Mouse (Mus musculus): ENCODE results near the gene Hcst. TPM values are rescaled to one million over a fixed set of nuclear protein-coding genes. Genes with fewer than 3 reads are reported as not detected.

Hcst gene
- 589 TPM for polyA plus RNA-seq (2017; shearing (Covaris generic))

DNA sequence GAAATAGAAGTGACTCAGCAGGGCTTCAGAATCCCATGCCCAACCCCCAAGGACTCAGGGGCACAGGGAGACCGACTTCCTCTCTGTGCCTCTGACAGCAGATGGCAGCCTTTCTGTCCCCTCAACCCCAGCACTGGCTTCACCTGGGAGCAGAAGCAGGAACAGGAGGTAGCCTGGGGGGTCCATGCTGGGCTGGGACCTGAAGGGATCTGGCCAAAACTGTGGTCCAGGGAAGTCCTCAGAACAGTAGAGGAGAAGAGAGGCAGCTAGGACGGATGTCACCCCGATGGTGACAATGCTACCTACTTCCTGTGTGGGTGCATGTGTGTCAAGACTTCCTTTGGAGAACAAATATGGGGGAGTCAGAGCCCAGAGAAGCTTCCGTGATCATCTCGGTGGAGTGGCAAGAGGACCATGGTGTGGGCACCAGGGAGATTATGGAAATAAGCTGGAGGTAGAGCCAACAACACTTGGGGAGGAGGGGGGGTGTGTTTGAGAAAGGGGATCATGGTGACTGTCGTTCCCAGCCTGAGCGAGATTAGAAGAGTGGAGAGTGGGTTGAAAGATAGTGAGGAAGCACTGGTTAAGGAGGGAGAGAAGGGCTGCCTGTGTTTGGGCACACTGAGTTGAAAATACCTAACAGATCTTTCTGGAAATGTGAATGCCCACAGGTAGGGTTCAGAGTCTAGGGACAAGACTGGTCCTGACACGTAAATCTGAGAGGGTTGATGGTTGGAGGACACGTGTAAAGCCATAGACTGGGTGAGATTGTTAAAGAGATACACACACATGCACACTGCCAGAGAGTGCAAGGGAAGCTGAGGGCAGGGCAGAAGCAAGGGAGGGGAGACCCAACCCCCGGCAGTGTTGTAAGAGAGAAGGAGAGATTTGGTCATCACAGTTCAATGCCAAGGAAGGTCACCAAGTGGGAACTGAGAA, at the start of gene Hcst:
Hcst (minus strand) TSS at position 294 of the 939 bp plus-strand sequence.

DNA sequence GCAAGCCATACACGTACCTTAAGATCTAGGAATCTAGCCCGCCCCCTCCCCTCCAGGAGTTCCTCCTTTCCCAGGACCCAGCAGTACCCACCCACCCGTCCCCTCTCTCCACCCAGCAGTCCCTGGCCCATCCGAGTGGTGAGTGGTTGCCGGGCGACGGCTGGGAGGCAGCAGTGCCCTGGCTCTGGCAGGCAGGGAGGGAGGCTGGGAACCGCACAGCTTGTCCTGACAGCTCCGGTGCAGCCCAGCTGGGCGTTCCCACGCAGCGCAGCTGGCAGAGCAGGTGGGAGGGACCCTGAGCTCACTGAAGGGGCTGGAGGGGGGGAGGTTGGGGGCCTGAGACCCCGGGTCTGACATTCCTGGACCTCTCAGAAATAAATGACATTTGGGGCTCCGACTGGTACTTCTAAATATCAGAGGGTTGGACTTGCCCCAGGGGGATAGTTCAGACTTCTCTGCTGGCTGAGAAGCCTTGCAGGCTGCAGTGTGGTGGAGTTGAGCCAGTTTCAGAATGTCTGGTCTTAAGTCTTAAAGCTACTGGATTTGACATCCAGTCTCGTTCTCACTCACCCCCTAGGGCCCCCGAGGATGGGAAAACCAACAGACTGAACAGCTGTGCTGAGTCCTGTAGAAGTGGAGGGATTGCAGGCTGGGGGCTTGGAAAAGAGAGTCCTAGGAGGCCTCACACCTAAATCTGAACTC, 38.1 kb upstream of the Hcst start, which contains the start of the genes Kirrel2 and Nphs1:
Kirrel2 (minus strand) TSS at position 62 of the 702 bp plus-strand sequence.
Nphs1 (plus strand) TSS at position 687 of the 702 bp plus-strand sequence.

DNA sequence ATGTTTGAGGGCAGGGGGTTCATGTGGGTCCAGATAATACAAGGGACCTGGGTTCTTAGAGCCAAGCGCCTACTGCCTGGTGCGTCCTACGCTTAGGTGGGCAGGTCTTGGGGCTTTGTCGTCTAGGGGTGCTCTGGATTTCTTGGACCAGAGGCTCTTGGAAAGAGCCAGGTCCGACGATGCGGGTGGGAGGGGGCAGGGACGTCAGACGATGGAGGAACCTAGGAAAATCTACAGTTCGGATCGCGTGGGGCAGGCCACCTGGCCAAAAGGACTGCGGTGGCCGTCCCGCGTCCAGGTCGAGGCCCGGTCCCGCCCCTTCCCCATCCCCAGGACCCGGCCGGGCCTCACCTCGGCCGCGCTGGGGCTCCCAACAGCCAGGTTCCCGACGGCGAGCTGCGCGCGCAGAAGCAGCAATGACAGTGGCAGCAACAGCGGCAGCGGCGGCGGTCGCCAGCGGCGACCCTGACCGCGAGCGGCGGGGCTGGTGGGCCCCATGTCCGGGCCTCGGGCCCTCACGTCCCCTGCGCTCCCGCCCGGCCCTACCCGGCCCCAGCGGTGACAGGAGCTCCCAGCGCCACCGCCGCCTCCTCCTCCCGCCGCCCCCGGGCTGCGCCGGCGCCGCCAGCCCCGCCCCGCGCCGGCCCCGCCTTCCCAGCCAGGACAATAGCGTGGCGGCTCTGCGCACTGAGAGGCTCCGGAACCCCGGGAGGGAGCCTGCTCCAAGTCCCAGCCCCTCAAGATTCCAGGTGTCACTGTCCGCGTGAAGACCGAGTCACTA, 25.5 kb upstream of the Hcst start, which contains the start of gene Aplp1:
Aplp1 (minus strand) TSS at position 565 of the 781 bp plus-strand sequence.

DNA sequence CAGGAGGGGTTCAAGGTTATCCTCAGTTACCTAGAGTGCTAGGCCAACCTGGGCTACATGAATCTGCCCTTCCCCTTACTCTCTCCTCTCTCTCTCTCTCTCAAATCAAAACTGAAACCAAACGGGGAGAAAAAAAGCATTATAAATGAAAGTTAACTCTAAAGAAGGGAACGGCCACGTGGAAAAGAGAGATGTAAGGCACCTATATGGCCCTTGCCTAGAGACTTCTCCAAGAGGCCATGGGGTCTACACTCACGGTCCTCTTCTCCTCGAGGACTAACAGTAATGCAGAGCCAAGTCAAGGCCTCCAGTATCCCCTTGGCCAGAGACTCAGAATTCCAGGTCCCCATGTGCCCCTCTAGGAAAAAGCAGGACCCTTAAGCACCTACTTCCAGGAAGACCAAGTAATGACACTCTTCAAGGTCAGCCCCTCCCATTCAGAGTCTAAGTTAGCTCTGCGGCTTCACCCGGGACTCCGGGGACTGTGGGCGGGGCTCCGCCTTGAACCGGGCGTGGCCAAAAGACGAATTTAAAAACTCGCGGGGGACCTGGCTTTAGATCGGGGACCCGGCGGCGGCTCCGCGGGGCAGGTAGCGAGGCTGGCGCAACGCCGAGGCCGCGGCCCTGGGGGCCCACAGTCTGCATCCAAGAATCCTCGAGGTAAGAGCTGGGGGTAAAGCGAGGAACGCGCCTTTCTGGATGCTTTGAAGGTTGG, 1.7 kb upstream of the Hcst start, which contains the start of gene Nfkbid:
Nfkbid (plus strand) TSS at position 558 of the 715 bp plus-strand sequence.

DNA sequence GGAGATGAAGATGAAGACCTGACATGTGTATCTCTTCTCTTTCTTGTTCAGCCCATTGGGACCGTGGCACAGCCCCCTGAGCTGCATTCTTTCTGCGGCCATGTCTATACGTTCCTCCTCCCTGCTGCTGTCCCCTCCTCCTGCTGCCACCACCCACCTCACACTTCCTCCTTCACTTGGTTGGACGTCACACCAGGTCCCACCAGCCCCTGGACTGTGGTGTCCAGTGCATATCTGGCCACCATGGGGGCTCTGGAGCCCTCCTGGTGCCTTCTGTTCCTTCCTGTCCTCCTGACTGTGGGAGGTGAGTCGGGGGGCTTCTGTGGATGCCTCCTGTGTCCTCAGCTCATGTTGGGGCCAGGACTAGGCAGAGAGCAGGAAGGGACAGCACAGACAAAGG, 6.1 kb downstream of the Hcst start, which contains the start of gene Tyrobp:
Tyrobp (plus strand) TSS at position 165 of the 400 bp plus-strand sequence.

Other genes starting within 250 kb of the Hcst start
- gene Cox7a1, start 235.7 kb downstream of the Hcst start, polyA plus RNA-seq (2017; shearing (Covaris generic)), result not detected
- gene Capns1, start 221.0 kb downstream of the Hcst start, polyA plus RNA-seq (2017; shearing (Covaris generic)), result 71.9 TPM
- gene Polr2i, start 187.9 kb downstream of the Hcst start, polyA plus RNA-seq (2017; shearing (Covaris generic)), result 22.1 TPM
- gene Tbcb, start 187.6 kb downstream of the Hcst start, polyA plus RNA-seq (2017; shearing (Covaris generic)), result 59.1 TPM
- gene Ovol3, start 184.1 kb downstream of the Hcst start, polyA plus RNA-seq (2017; shearing (Covaris generic)), result not detected
- gene Thap8, start 139.8 kb downstream of the Hcst start, polyA plus RNA-seq (2017; shearing (Covaris generic)), result 0.37 TPM
- gene Wdr62, start 139.4 kb downstream of the Hcst start, polyA plus RNA-seq (2017; shearing (Covaris generic)), result 5.2 TPM
- gene Clip3, start 128.1 kb downstream of the Hcst start, polyA plus RNA-seq (2017; shearing (Covaris generic)), result 0.41 TPM
- gene Alkbh6, start 111.1 kb downstream of the Hcst start, polyA plus RNA-seq (2017; shearing (Covaris generic)), result 86.8 TPM
- gene Syne4, start 105.0 kb downstream of the Hcst start, polyA plus RNA-seq (2017; shearing (Covaris generic)), result 5.9 TPM
- not detected for gene E130208F15Rik, start 98.1 kb downstream of the Hcst start, polyA plus RNA-seq (2017; shearing (Covaris generic))
- gene Sdhaf1, start 96.0 kb downstream of the Hcst start, polyA plus RNA-seq (2017; shearing (Covaris generic)), result 20.6 TPM
- not detected for gene Lrfn3, start 57.1 kb downstream of the Hcst start, polyA plus RNA-seq (2017; shearing (Covaris generic))
- gene Tyrobp, start 6.1 kb downstream of the Hcst start, polyA plus RNA-seq (2017; shearing (Covaris generic)), result 2.8 TPM
- gene Nfkbid, start 1.9 kb upstream of the Hcst start, polyA plus RNA-seq (2017; shearing (Covaris generic)), result 853 TPM
- 34.3 TPM for gene Aplp1, start 25.7 kb upstream of the Hcst start, polyA plus RNA-seq (2017; shearing (Covaris generic))
- 0.25 TPM for gene Kirrel2, start 37.8 kb upstream of the Hcst start, polyA plus RNA-seq (2017; shearing (Covaris generic))
- not detected for gene Nphs1, start 38.5 kb upstream of the Hcst start, polyA plus RNA-seq (2017; shearing (Covaris generic))
- not detected for gene Prodh2, start 73.8 kb upstream of the Hcst start, polyA plus RNA-seq (2017; shearing (Covaris generic))
- 1.0 TPM for gene Arhgap33, start 115.2 kb upstream of the Hcst start, polyA plus RNA-seq (2017; shearing (Covaris generic))
- 3.3 TPM for gene Hspb6, start 132.3 kb upstream of the Hcst start, polyA plus RNA-seq (2017; shearing (Covaris generic))
- 3.3 TPM for gene Proser3, start 132.4 kb upstream of the Hcst start, polyA plus RNA-seq (2017; shearing (Covaris generic))
- gene Lin37, start 140.0 kb upstream of the Hcst start, polyA plus RNA-seq (2017; shearing (Covaris generic)), result 48.0 TPM
- gene U2af1l4, start 143.4 kb upstream of the Hcst start, polyA plus RNA-seq (2017; shearing (Covaris generic)), result 84.8 TPM
- 57.8 TPM for gene Gm49396, start 143.5 kb upstream of the Hcst start, polyA plus RNA-seq (2017; shearing (Covaris generic))
- 137 TPM for gene Psenen, start 143.8 kb upstream of the Hcst start, polyA plus RNA-seq (2017; shearing (Covaris generic))
- 59.7 TPM for gene Igflr1, start 145.6 kb upstream of the Hcst start, polyA plus RNA-seq (2017; shearing (Covaris generic))
- gene Kmt2b, start 168.9 kb upstream of the Hcst start, polyA plus RNA-seq (2017; shearing (Covaris generic)), result 14.0 TPM
- 12.8 TPM for gene Zbtb32, start 179.1 kb upstream of the Hcst start, polyA plus RNA-seq (2017; shearing (Covaris generic))
- 0.79 TPM for gene Upk1a, start 193.0 kb upstream of the Hcst start, polyA plus RNA-seq (2017; shearing (Covaris generic))
- 388 TPM for gene Cox6b1, start 206.3 kb upstream of the Hcst start, polyA plus RNA-seq (2017; shearing (Covaris generic))
- not detected for gene Etv2, start 216.0 kb upstream of the Hcst start, polyA plus RNA-seq (2017; shearing (Covaris generic))
- gene Rbm42, start 230.5 kb upstream of the Hcst start, polyA plus RNA-seq (2017; shearing (Covaris generic)), result 194 TPM
- gene Haus5, start 245.1 kb upstream of the Hcst start, polyA plus RNA-seq (2017; shearing (Covaris generic)), result 36.3 TPM